Comparison of ENCODE assay signal across 7 mouse cellular contexts in genomic region chr9:57935683-57936437, GRCm38 (mm10). TPM values are rescaled to one million over a fixed set of nuclear protein-coding genes. Genes with fewer than 3 reads are reported as not detected.
DNase-seq lines count a peak whose midpoint lies in the region; ATAC-seq and TF ChIP-seq lines count a peak whose summit lies in the region.

No protein-coding gene starts in this region.

- WGBS in spleen, adult 2 months: 39% methylated on average over 6 of the region's 6 CpGs

- H3K27me3 ChIP-seq in CH12.LX (replicated peaks): no peaks in the 10 kb centered on the region
- H3K27me3 ChIP-seq in spleen, adult 2 months (ENCODE audit: control insufficient read depth, insufficient read depth, low read length): no peaks in the 10 kb centered on the region

- peak overlapping the region; percentile 35; the same call in 1 of the 2 replicates for H3K27ac ChIP-seq in CH12.LX (ENCODE audit: insufficient read depth, low read depth)
- no peak overlapping the region for H3K27ac ChIP-seq in spleen, adult 2 months (ENCODE audit: insufficient read depth, low read length)

- TF ChIP-seq CTCF in CH12.LX (conservative IDR thresholded peaks at IDR 0.05 in 1 of 2, IDR thresholded peaks at IDR 0.05 in 1 of 2; ENCODE audit: low read depth in 2 of 2, low read length in 2 of 2): peak; percentile 72 to 98
- peak; percentile 90; the same call in 1 of the 2 replicates for TF ChIP-seq CTCF in spleen, adult 2 months (IDR thresholded peaks at IDR 0.05; ENCODE audit: extremely low read depth, insufficient read depth, insufficient read length, insufficient replicate concordance)

- H3K36me3 ChIP-seq in CH12.LX (replicated peaks in 1 of 2; ENCODE audit: control insufficient read depth in 1 of 2, insufficient read depth in 1 of 2, low read length in 1 of 2): peaks cover 5 to 18% of the 10 kb centered on the region in 2 experiments
- H3K36me3 ChIP-seq in spleen, adult 2 months (ENCODE audit: control insufficient read depth, insufficient read depth, low read length): no peaks in the 10 kb centered on the region

- TF ChIP-seq EP300 in CH12.LX (IDR thresholded peaks at IDR 0.05; ENCODE audit: low read length): no peak

- dilution Hi-C loops in CH12.LX (cut with MboI; ENCODE audit: extremely low pct_ligation_motif_present, extremely low pct_unique_long_range_greater_than_20kb, low sequenced_read_pairs): no loop called here

- H3K4me3 ChIP-seq in CH12.LX (replicated peaks in 1 of 3; ENCODE audit: low read depth in 2 of 3, low read length in 2 of 3, poor library complexity in 1 of 3): no peak overlapping the region
- no peak overlapping the region for H3K4me3 ChIP-seq in spleen, adult 2 months (ENCODE audit: extremely low read depth, insufficient read depth, insufficient read length)

- TF ChIP-seq RAD21 in CH12.LX (IDR thresholded peaks at IDR 0.05; ENCODE audit: low read depth, low read length): no peak; the same call in none of the 2 replicates

- H3K79me2 ChIP-seq in CH12.LX (replicated peaks; ENCODE audit: control insufficient read depth, extremely low read depth, insufficient read depth, poor library complexity, severe bottlenecking): peaks cover 25% of the 10 kb centered on the region

- in situ Hi-C loops in CH12.LX (cut with MboI; ENCODE audit: low pct_ligation_motif_present, low pct_unique_long_range_greater_than_20kb, low sequenced_read_pairs): loop anchor here (5.0 kb wide), 1 partner anchor 56 kb away; no protein-coding TSS in a partner anchor

- ATAC-seq in common myeloid progenitor, adult 5-6 weeks (replicated peaks; ENCODE audit: low read depth, poor library complexity, severe bottlenecking): peak; percentile 68
- peak; percentile 88 for ATAC-seq in megakaryocyte progenitor cell, adult 5-6 weeks (replicated peaks; ENCODE audit: poor library complexity)

- intact Hi-C loops in heart, postnatal 14 days (cut with DNase I): loop anchor here (1.0 to 5.0 kb wide), 3 partner anchors 55 to 74 kb away; no protein-coding TSS in a partner anchor

- H3K9me3 ChIP-seq in CH12.LX (replicated peaks; ENCODE audit: low read length): no peaks in the 10 kb centered on the region

- no peak overlapping the region; the same call in 1 of the 2 replicates for H3K9ac ChIP-seq in CH12.LX (ENCODE audit: insufficient read depth, low read depth)

- H3K4me1 ChIP-seq in CH12.LX (ENCODE audit: control insufficient read depth in 1 of 2, insufficient read depth in 2 of 2): peaks cover 30 to 76% of the 10 kb centered on the region in 2 experiments
- H3K4me1 ChIP-seq in spleen, adult 2 months (ENCODE audit: control insufficient read depth, insufficient read depth, insufficient read length): peaks cover 6% of the 10 kb centered on the region; the same call in 1 of the 2 replicates

- no peak for TF ChIP-seq POLR2A in CH12.LX (IDR thresholded peaks at IDR 0.05; ENCODE audit: low read depth, low read length)
- no peak for TF ChIP-seq POLR2A in spleen, adult 2 months (IDR thresholded peaks at IDR 0.05; ENCODE audit: low read depth, low read length)

- DNase-seq in CH12.LX (ENCODE audit: extremely low read depth): peak; percentile 90
- peak; percentile 79 for DNase-seq in T-cell, adult 2 months (ENCODE audit: low spot score)
- DNase-seq in heart, postnatal 14 days: peak; percentile 90 to 93
- DNase-seq in layer of hippocampus, adult 9-11 months: peak; percentile 78
- peak; percentile 73 to 87 for DNase-seq in spleen, adult 2 months (ENCODE audit: low read depth in 1 of 2, low spot score in 2 of 2)

- H3K4me2 ChIP-seq in CH12.LX (ENCODE audit: insufficient read depth, low read depth, poor library complexity, severe bottlenecking): no peak overlapping the region

TF ChIP-seq in CH12.LX, 34 proteins besides CTCF, POLR2A, EP300 and RAD21:
- TF ChIP-seq MYC (IDR thresholded peaks at IDR 0.05; ENCODE audit: low read depth, low read length) (0 out of 2 replicates have a peak, but pooled peaks have one; percentile 41), GABPA (IDR thresholded peaks at IDR 0.05; ENCODE audit: insufficient replicate concordance, low read depth, low read length) (no peak), ZC3H11A (IDR thresholded peaks at IDR 0.05; ENCODE audit: low read depth, low read length) (peak; percentile 99), JUN (IDR thresholded peaks at IDR 0.05; ENCODE audit: insufficient read depth, low read depth, low read length) (no peak), NELFE (IDR thresholded peaks at IDR 0.05; ENCODE audit: low read depth, low read length) (peak; percentile 41; the same call in 1 of the 2 replicates), ELF1 (IDR thresholded peaks at IDR 0.05; ENCODE audit: low read depth, low read length) (no peak), SIN3A (IDR thresholded peaks at IDR 0.05; ENCODE audit: low read length) (peak; percentile 74; the same call in 1 of the 2 replicates), MXI1 (IDR thresholded peaks at IDR 0.05; ENCODE audit: low read depth, low read length) (peak; percentile 34; the same call in 1 of the 2 replicates), E2F4 (IDR thresholded peaks at IDR 0.05; ENCODE audit: insufficient replicate concordance, low read depth, low read length) (0 out of 2 replicates have a peak, but pooled peaks have one; percentile 44), TCF12 (IDR thresholded peaks at IDR 0.05; ENCODE audit: low read depth, low read length) (0 out of 2 replicates have a peak, but pooled peaks have one; percentile 28), IRF4 (IDR thresholded peaks at IDR 0.05; ENCODE audit: low read depth, low read length) (peak; percentile 64), SMC3 (IDR thresholded peaks at IDR 0.05; ENCODE audit: low read depth, low read length) (peak; percentile 100), JUND (conservative IDR thresholded peaks at IDR 0.05; ENCODE audit: low read depth, low read length) (peak; percentile 51; the same call in 1 of the 2 replicates), UBTF (IDR thresholded peaks at IDR 0.05; ENCODE audit: low read depth, low read length) (no peak), MEF2A (IDR thresholded peaks at IDR 0.05; ENCODE audit: borderline replicate concordance, low read depth, low read length) (peak; percentile 1; the same call in 1 of the 2 replicates)

RNA-seq across cellular contexts. Expression of gene Sema7a, which starts 4.1 kb away (rescaled TPM):
- total RNA-seq in CH12.LX (2012; rRNA removed) (113 and 181 TPM in 2 replicates), CH12.LX (2014; rRNA removed) (78.2 and 88.6 TPM in 2 replicates)
- 81.9 and 89.4 TPM in 2 replicates for polyA plus RNA-seq in CH12.LX (2012; ENCODE audit: insufficient read length, low read depth)
- total RNA-seq in common myeloid progenitor, adult 5-6 weeks (2017): 0.44 and 0.55 TPM in 2 replicates
- 10 to 100 TPM; 38.9 to 43.7 TPM for total RNA-seq in heart, postnatal 14 days (2021)
- 0.10 and 0.27 TPM in 2 replicates for total RNA-seq in megakaryocyte progenitor cell, adult 5-6 weeks (2015)
- total RNA-seq in megakaryocyte progenitor cell, adult 5-6 weeks (2017): 0.04 and 0.61 TPM in 2 replicates
- polyA plus RNA-seq in spleen, adult 2 months (2012; rRNA removed): 26.1 and 35.7 TPM in 2 replicates

RNA-seq across cellular contexts. Expression of gene Ubl7, which starts 25.1 kb away (rescaled TPM):
- total RNA-seq in CH12.LX (2012; rRNA removed) (31.2 and 37.3 TPM in 2 replicates), CH12.LX (2014; rRNA removed) (19.9 and 24.7 TPM in 2 replicates)
- 73.3 and 81.1 TPM in 2 replicates for polyA plus RNA-seq in CH12.LX (2012; ENCODE audit: insufficient read length, low read depth)
- 11.9 and 25.7 TPM in 2 replicates for total RNA-seq in common myeloid progenitor, adult 5-6 weeks (2017)
- 10 to 100 TPM; 70.7 to 73.5 TPM for total RNA-seq in heart, postnatal 14 days (2021)
- total RNA-seq in megakaryocyte progenitor cell, adult 5-6 weeks (2015): 72.7 and 78.4 TPM in 2 replicates
- total RNA-seq in megakaryocyte progenitor cell, adult 5-6 weeks (2017): 14.2 and 16.1 TPM in 2 replicates
- 88.3 and 131 TPM in 2 replicates for polyA plus RNA-seq in spleen, adult 2 months (2012; rRNA removed)

Comparison
In these comparisons a context has a peak if more than half of its experiments do, and no peak if none do; other contexts are left out.
1. RNA of gene Sema7a, which starts 4.1 kb away (total RNA-seq): 78.2 to 181 TPM in CH12.LX and 38.9 to 43.7 TPM in heart, postnatal 14 days; 0.44 to 0.55 TPM in common myeloid progenitor, adult 5-6 weeks and 0.04 to 0.61 TPM in megakaryocyte progenitor cell, adult 5-6 weeks; every median in the first group is over 10 times any median in the second.
2. Peak in every context shown above with its lines, with median percentiles within 50 percentile points of each other: DNase-seq.